Mouse (Mus musculus): ENCODE results near the gene Akna.

Gene Akna

DNA sequence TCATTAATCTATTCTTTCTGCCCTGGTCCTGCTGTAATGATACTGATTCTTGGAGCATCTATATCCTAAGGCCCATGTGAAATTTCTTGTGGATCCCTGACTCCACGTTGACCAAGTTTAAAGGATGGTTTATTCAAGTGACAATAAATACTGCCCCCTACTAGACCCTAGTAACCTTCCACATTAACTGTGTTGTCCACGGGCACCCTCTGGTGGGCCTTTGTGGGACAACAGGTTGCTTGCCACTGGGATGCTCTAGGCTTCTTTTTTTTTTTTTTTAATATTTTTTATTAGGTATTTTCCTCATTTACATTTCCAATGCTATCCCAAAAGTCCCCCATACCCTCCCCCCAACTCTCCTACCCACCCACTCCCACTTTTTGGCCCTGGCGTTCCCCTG is 83.6 kb downstream of the Akna start:
- WGBS: 37% methylated on average over 3 of the region's 3 CpGs

Measured in cerebral cortex, adult 2 months (tissue).